Mouse (Mus musculus): ENCODE results near the gene Loxl1. TPM values are rescaled to one million over a fixed set of nuclear protein-coding genes. Genes with fewer than 3 reads are reported as not detected.

Gene Loxl1
- polyA plus RNA-seq, 1 experiment from 2014 or later, result 63.7 TPM

GRCm38 (mm10) chr9:58316784-58317183 is 3.8 kb upstream of the Loxl1 start:
- no peak overlapping the region for H3K27ac ChIP-seq (replicated peaks)
- no peak for ATAC-seq (ENCODE audit: low FRiP score, low TSS enrichment)

GRCm38 (mm10) chr9:58315850-58316249 is 2.9 kb upstream of the Loxl1 start:
- Histone ChIP-seq H3K9me3 (ENCODE audit: control insufficient read depth, low read length) (no peaks in the 10 kb centered on the region), H3K27ac (replicated peaks) (peak overlapping the region; percentile 83), H3K4me2 (replicated peaks; ENCODE audit: low read depth) (no peak overlapping the region), H3K9ac (ENCODE audit: low read length) (no peak overlapping the region), H3K4me3 (ENCODE audit: low read depth, low read length) (no peak overlapping the region), H3K27me3 (ENCODE audit: control insufficient read depth, insufficient read depth, low read length) (peaks cover 3% of the 10 kb centered on the region; the same call in 1 of the 2 replicates), H3K4me1 (replicated peaks; ENCODE audit: control insufficient read depth, insufficient read depth) (no peaks in the 10 kb centered on the region; the same call in 1 of the 2 replicates), H3K36me3 (ENCODE audit: control insufficient read depth, insufficient read depth, low read length) (no peaks in the 10 kb centered on the region)
- DNase-seq (ENCODE audit: low spot score), result no peak
- WGBS, result 86% methylated on average over 2 of the region's 2 CpGs
- no peak for ATAC-seq (ENCODE audit: low FRiP score, low TSS enrichment)
- TF ChIP-seq EP300 (optimal IDR thresholded peaks at IDR 0.05), result no peak
- no peak for TF ChIP-seq CTCF (IDR thresholded peaks at IDR 0.05; ENCODE audit: low read depth)

More at GRCm38 (mm10) chr9:58316784-58317183, 3.8 kb upstream of the Loxl1 start:
- no peaks in the 10 kb centered on the region; the same call in 1 of the 2 replicates for H3K4me1 ChIP-seq (replicated peaks; ENCODE audit: control insufficient read depth, insufficient read depth)
- no peak overlapping the region for H3K4me3 ChIP-seq (ENCODE audit: low read depth, low read length)
- no peak overlapping the region for H3K4me2 ChIP-seq (replicated peaks; ENCODE audit: low read depth)
- H3K9ac ChIP-seq (ENCODE audit: low read length), result no peak overlapping the region
- DNase-seq (ENCODE audit: low spot score), result no peak
- H3K9me3 ChIP-seq (ENCODE audit: control insufficient read depth, low read length), result no peaks in the 10 kb centered on the region
- TF ChIP-seq CTCF (IDR thresholded peaks at IDR 0.05; ENCODE audit: low read depth), result no peak
- no peak for TF ChIP-seq EP300 (optimal IDR thresholded peaks at IDR 0.05)
- no peaks in the 10 kb centered on the region for H3K27me3 ChIP-seq (ENCODE audit: control insufficient read depth, insufficient read depth, low read length)
- WGBS, result 81% methylated on average over 7 of the region's 7 CpGs
- no peaks in the 10 kb centered on the region for H3K36me3 ChIP-seq (ENCODE audit: control insufficient read depth, insufficient read depth, low read length)

- Histone ChIP-seq H3K9ac (ENCODE audit: low read length) (no peak overlapping the region), H3K4me1 (replicated peaks; ENCODE audit: control insufficient read depth, insufficient read depth) (no peaks in the 10 kb centered on the region; the same call in 1 of the 2 replicates), H3K9me3 (ENCODE audit: control insufficient read depth, low read length) (no peaks in the 10 kb centered on the region), H3K36me3 (ENCODE audit: control insufficient read depth, insufficient read depth, low read length) (no peaks in the 10 kb centered on the region), H3K4me3 (ENCODE audit: low read depth, low read length) (no peak overlapping the region), H3K27ac (replicated peaks) (peak overlapping the region; percentile 83), H3K27me3 (ENCODE audit: control insufficient read depth, insufficient read depth, low read length) (peaks cover 3% of the 10 kb centered on the region; the same call in 1 of the 2 replicates), H3K4me2 (replicated peaks; ENCODE audit: low read depth) (no peak overlapping the region)
- ATAC-seq (ENCODE audit: low FRiP score, low TSS enrichment), result no peak; the same call in 1 of the 2 replicates
- no peak for TF ChIP-seq EP300 (optimal IDR thresholded peaks at IDR 0.05)
- WGBS, result 32% methylated on average over 5 of the region's 5 CpGs
- peak; percentile 26 for DNase-seq (ENCODE audit: low spot score)
These were observed 1.8 kb upstream of the Loxl1 start for GRCm38 (mm10) chr9:58314682-58315360.

GRCm38 (mm10) chr9:58312196-58312943 is 616 bp downstream of the Loxl1 start:
- Histone ChIP-seq H3K4me1 (replicated peaks; ENCODE audit: control insufficient read depth, insufficient read depth) (no peaks in the 10 kb centered on the region; the same call in none of the 2 replicates), H3K27ac (replicated peaks) (peak overlapping the region; percentile 88), H3K4me2 (replicated peaks; ENCODE audit: low read depth) (peak overlapping the region; percentile 64), H3K27me3 (ENCODE audit: control insufficient read depth, insufficient read depth, low read length) (peaks cover 3% of the 10 kb centered on the region; the same call in 1 of the 2 replicates), H3K36me3 (ENCODE audit: control insufficient read depth, insufficient read depth, low read length) (no peaks in the 10 kb centered on the region), H3K9ac (ENCODE audit: low read length) (peak overlapping the region; percentile 70), H3K4me3 (ENCODE audit: low read depth, low read length) (peak overlapping the region; percentile 51), H3K9me3 (ENCODE audit: control insufficient read depth, low read length) (no peaks in the 10 kb centered on the region)
- TF ChIP-seq CTCF (IDR thresholded peaks at IDR 0.05; ENCODE audit: low read depth), result no peak
- TF ChIP-seq EP300 (optimal IDR thresholded peaks at IDR 0.05), result no peak
- DNase-seq (ENCODE audit: low spot score) (peak; percentile 59), ATAC-seq (ENCODE audit: low FRiP score, low TSS enrichment) (peak; percentile 27)
- WGBS, result 1% methylated on average over 70 of the region's 72 CpGs

- Histone ChIP-seq H3K4me3 (ENCODE audit: low read depth, low read length) (peak overlapping the region; percentile 51), H3K27ac (replicated peaks) (peak overlapping the region; percentile 53; the same call in 1 of the 2 replicates), H3K9ac (ENCODE audit: low read length) (peak overlapping the region; percentile 70), H3K36me3 (ENCODE audit: control insufficient read depth, insufficient read depth, low read length) (no peaks in the 10 kb centered on the region), H3K4me1 (replicated peaks; ENCODE audit: control insufficient read depth, insufficient read depth) (peaks cover 3% of the 10 kb centered on the region), H3K4me2 (replicated peaks; ENCODE audit: low read depth) (peak overlapping the region; percentile 64), H3K9me3 (ENCODE audit: control insufficient read depth, low read length) (no peaks in the 10 kb centered on the region), H3K27me3 (ENCODE audit: control insufficient read depth, insufficient read depth, low read length) (peaks cover 3% of the 10 kb centered on the region; the same call in 1 of the 2 replicates)
- 62% methylated on average over 29 of the region's 33 CpGs for WGBS
- TF ChIP-seq CTCF (IDR thresholded peaks at IDR 0.05; ENCODE audit: low read depth) (peak; percentile 51), EP300 (optimal IDR thresholded peaks at IDR 0.05) (no peak)
- ATAC-seq (ENCODE audit: low FRiP score, low TSS enrichment), result no peak
- DNase-seq (ENCODE audit: low spot score), result peak; percentile 30
These were observed 1.6 kb downstream of the Loxl1 start for GRCm38 (mm10) chr9:58311191-58311910.
